Mouse (Mus musculus) frontal cortex, postnatal 10 days (tissue): ENCODE measurements at regions not wholly inside any gene's neighbourhood (a gene's known extent, or its start where the extent isn't known, plus 50 kb on each side); places are given as distances from the start of the nearest gene placed in this dataset.

Source experiments
- DNase-seq, 2 experiments: peaks; one replicate each; pipeline ENCODE4 v3.0.0; 2022; ENCODE audit warnings: low spot score in 2 of 2, mixed read lengths in 1 of 2

DNA sequence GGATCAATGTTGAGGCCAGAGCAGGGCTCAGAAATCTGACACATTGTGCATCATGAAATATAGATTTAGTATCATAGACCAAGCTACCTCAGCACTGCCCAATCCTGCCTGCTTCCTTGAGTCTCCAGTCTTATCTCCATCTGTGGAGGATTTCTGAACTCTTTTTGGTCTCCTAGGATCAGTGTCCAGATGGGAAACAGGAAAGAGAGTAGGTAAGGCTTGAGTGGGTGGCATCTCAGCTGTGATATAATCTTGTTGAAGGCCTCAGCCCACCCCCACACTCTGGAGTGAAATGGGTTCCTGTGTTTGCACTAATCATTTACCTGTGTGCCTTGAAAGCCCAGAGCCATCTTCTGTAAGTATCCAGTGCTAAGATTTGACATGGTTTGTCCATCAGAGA is 74.3 kb upstream of the Aff3 start:
- DNase-seq = no peak

DNA sequence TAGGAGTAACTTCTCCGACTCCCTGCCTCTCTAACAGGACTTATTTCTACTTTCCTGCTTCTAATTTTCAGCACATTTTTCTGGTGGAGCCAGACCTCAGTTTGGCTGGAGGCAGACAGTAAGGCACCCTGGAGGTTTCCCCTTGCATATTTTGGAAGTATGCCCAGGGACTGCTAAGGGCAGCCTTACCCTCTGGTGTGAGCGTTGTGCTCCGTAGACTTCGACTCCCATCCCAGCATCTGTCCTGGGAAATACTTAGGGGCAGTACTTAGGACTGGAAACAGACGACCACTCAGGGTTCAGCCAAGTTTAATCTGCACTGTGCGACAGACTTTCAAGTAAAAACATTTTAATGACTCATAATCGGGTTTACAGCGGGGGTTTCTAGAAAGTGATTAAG is 71.0 kb upstream of the Aff3 start:
- DNase-seq = no peak

DNA sequence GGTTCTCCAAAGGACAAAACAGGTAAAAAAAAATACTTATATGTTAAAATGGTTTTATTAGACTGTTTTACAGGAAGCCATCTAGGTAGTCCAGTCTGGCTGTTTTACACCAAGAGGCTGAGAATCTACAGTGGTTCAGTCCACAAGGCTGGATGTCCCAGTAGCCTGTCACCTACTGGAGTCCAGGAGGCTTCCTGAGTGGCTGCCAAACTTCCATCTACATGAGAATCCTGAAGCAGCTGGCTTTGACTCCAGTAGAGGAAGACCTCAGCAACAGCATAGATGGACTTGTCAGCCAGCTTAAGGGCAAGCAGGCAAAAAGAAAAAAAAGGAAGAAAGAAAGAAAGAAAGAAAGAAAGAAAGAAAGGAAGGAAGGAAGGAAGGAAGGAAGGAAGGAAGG is 68.4 kb upstream of the Aff3 start:
- DNase-seq = no peak

DNA sequence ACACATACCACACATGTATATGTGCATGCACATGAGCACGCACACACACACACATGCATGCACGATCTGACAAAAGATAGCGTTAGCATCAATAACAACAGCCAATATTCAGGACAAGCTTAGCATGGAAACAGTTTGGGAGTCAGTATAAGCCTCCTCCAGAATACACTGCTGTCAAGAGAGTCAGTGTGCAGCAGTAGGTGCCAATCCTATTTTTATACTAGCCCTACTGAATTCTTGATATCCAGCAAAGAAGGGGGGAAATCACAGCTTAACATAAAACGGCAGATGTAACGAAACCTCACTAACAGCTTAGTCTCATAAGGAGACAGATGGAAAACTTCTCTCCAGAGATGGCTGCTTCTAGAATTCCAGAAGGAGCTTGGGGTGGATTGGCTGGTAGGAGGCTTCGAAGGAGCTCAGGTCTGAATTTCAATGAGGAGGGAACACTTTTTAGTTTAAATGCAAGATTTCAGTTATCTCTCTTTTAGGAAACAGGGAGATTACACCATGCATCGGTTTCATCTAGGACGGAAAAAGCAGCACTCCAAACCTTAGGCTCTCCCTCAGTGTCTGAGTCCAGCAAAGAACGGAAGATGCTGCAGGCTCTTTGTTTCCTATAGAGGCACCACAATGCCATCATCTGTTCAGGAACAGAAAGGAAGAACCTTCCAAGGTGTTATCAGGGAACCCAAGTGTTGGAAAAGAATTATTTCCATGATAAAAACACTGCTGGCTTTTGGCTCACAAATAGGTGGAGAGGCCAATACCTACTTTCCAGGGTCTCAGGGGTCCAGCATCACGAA is 65.4 kb upstream of the Aff3 start:
- DNase-seq = peak; percentile 20 to 21

DNA sequence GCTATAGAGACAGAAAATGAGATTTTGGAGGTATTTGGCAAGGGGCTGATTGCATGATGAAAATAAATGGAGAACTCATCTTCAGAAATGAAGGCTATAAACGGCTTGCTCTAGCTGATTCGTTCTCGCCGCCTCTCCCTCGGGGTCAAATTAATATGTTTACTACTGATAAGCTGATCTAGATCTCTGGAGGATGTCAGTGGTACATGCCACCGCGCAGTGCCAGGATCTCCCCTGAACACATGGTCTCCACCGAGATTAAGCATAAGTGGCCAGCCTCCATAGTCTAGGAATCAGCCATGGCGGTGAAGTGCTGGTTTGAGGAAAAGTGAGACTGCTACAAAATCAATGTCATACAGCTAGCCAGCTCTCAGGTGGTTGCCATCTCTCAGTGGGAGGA is 61.0 kb upstream of the Aff3 start:
- DNase-seq = no peak

DNA sequence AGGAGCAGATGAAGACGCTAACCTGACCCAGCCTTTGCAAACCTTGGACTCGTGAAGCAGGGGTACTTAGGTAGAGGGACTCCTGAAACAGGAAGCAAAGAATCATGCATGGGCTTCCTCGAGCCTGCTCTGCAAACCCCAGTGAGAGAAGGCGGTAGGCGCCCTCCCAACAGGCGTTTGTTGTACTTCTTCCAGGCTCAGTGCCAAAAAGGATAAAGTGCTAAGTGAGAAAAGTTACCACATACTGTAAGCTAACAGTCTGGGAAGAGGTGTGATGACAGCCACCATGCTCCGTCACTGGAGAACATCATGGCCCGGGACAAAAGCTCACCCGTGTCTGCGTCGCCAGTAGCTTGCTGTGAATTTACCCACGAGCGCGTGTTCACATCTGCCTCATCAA is 59.9 kb upstream of the Aff3 start:
- DNase-seq = no peak

DNA sequence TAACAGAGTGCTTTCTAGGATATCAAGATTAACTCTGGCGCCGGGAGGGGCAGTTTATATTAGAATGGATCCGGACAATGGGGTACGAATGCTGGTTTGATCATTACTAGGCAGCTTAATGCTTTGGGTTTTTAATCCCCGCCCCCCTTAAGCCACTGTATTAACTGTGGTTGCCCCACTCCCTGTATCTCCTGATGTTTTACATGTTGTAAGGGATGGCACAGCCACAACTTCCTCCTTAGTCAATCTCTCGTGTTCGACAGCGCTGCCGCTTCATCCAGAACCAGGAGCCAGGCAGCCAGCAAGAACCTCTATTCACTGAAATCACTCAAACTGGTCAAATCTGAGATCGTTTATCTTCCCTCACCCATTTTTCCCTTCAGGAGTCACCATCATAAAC is 57.4 kb upstream of the Aff3 start:
- DNase-seq = no peak

DNA sequence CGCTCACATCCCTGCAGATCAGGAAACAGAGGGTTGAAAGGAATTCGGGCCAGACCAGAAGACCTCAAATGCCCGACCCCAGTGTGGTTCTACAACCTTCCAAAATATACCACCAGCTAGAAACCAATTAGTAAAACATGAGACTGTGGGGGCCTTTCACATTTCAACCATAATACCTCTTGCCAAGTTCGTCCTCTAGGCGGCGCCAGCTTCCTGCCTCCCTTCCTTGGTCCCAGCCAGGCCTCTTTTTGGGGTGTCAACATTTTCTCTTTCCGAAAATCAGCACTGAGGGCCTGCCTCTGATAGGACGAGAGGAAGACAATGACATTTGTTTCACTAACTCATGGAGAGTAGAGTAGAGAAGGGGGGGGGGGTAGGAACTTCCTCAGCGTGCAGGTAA is 55.5 kb upstream of the Aff3 start:
- DNase-seq = no peak

DNA sequence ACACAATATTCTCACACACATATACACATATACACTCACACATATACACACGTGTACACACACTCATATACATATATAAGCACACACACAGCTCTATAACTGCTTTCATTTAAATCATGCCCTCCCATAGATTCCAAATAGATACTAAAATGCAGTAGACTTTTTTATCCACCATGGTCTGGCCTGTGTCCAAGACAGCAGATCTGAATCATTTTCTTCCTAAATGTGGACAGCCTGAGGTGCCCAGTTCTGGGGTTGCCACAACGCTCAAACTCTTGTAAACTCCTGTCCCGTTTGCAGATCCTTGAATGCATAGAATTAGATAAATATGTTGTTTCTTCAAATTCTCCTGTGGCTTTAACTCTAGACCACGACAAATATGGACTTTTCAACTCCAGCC is 50.9 kb upstream of the Aff3 start:
- DNase-seq = no peak
